Mouse (Mus musculus): ENCODE measurements around the gene Tmem119. TPM values are rescaled to one million over a fixed set of nuclear protein-coding genes. Genes with fewer than 3 reads are reported as not detected.

Gene Tmem119
- total and polyA plus RNA-seq, 3 experiments: 0.13 TPM; not detected in 2

- Histone ChIP-seq H3K4me1 (ENCODE audit: control insufficient read depth in 1 of 2, insufficient read depth in 2 of 2, low read length in 2 of 2) (0 out of 4 replicates have a peak, but pooled peaks cover 0 to 2% of the 10 kb centered on the region in 2 experiments), H3K9me3 (replicated peaks; ENCODE audit: insufficient read depth, low read length) (no peaks in the 10 kb centered on the region), H3K36me3 (ENCODE audit: control insufficient read depth in 1 of 2, insufficient read depth in 2 of 2, low read length in 2 of 2) (peaks cover 0 to 1% of the 10 kb centered on the region in 2 experiments; a peak in 1 of 4 replicates), H3K79me2 (ENCODE audit: control insufficient read depth, insufficient read depth, low read length, poor library complexity) (no peaks in the 10 kb centered on the region), H3K27me3 (ENCODE audit: control insufficient read depth in 1 of 2, insufficient read depth in 2 of 2, low read length in 2 of 2) (no peaks in the 10 kb centered on the region), H3K27ac (ENCODE audit: control insufficient read depth, low read depth, low read length) (no peak overlapping the region), H3K4me3 (ENCODE audit: control insufficient read depth in 1 of 2, insufficient read depth in 1 of 2, low read depth in 2 of 2, low read length in 2 of 2) (no peak overlapping the region), H3K9ac (ENCODE audit: control insufficient read depth, low read depth, low read length, poor library complexity, severe bottlenecking) (no peak overlapping the region)
- TF ChIP-seq RAD21 (IDR thresholded peaks at IDR 0.05; ENCODE audit: low read depth, low read length) (peak; percentile 48), TAL1 (IDR thresholded peaks at IDR 0.05; ENCODE audit: low read length) (no peak), ZKSCAN1 (IDR thresholded peaks at IDR 0.05; ENCODE audit: low read depth, low read length) (no peak), CTCF (IDR thresholded peaks at IDR 0.05 in 2 of 3, conservative IDR thresholded peaks at IDR 0.05 in 1 of 3; ENCODE audit: control insufficient read depth in 1 of 3, insufficient read depth in 1 of 3, low read depth in 2 of 3, low read length in 3 of 3, poor library complexity in 1 of 3, severe bottlenecking in 1 of 3) (peak; percentile 63 to 80 (median 64)), SMC3 (IDR thresholded peaks at IDR 0.05; ENCODE audit: low read depth, low read length) (peak; percentile 53; the same call in 1 of the 2 replicates), EP300 (IDR thresholded peaks at IDR 0.05; ENCODE audit: low read depth in 1 of 2, low read length in 2 of 2) (no peak), ZNF384 (IDR thresholded peaks at IDR 0.05; ENCODE audit: low read depth, low read length) (no peak), MAFK (IDR thresholded peaks at IDR 0.05; ENCODE audit: borderline replicate concordance, low read depth, low read length) (no peak), GABPA (IDR thresholded peaks at IDR 0.05; ENCODE audit: low read depth, low read length) (no peak), USF2 (IDR thresholded peaks at IDR 0.05; ENCODE audit: borderline replicate concordance in 1 of 2, insufficient read depth in 1 of 2, low read depth in 1 of 2, low read length in 2 of 2) (no peak), MAZ (IDR thresholded peaks at IDR 0.05; ENCODE audit: low read depth, low read length) (no peak), USF1 (IDR thresholded peaks at IDR 0.05; ENCODE audit: low read depth, low read length) (no peak), POLR2AphosphoS5 (IDR thresholded peaks at IDR 0.05; ENCODE audit: borderline replicate concordance, low read depth, low read length) (no peak), ELF1 (IDR thresholded peaks at IDR 0.05; ENCODE audit: low read depth, low read length) (no peak), KAT2A (conservative IDR thresholded peaks at IDR 0.05; ENCODE audit: low read depth, low read length) (no peak), NRF1 (IDR thresholded peaks at IDR 0.05; ENCODE audit: insufficient read depth, low read depth, low read length, poor library complexity, severe bottlenecking) (no peak), GATA1 (IDR thresholded peaks at IDR 0.05; ENCODE audit: low read depth, low read length) (no peak), MYB (IDR thresholded peaks at IDR 0.05; ENCODE audit: low read depth, low read length) (no peak), POLR2A (IDR thresholded peaks at IDR 0.05; ENCODE audit: control insufficient read depth in 1 of 2, insufficient read depth in 1 of 2, low read depth in 1 of 2, low read length in 2 of 2, poor library complexity in 1 of 2) (no peak), ZMIZ1 (IDR thresholded peaks at IDR 0.05; ENCODE audit: low read depth, low read length) (no peak)
- DNase-seq (ENCODE audit: low read depth, low spot score): peak; percentile 55
Measured at GRCm38 (mm10) chr5:113844721-113845120, 44.4 kb upstream of the Tmem119 start.

- no peaks in the 10 kb centered on the region for H3K27me3 ChIP-seq (ENCODE audit: control insufficient read depth in 1 of 2, insufficient read depth in 2 of 2, low read length in 2 of 2)
- no peaks in the 10 kb centered on the region for H3K79me2 ChIP-seq (ENCODE audit: control insufficient read depth, insufficient read depth, low read length, poor library complexity)
- H3K36me3 ChIP-seq (ENCODE audit: control insufficient read depth in 1 of 2, insufficient read depth in 2 of 2, low read length in 2 of 2): peaks cover 0 to under 1% of the 10 kb centered on the region in 2 experiments; a peak in 1 of 4 replicates
- H3K4me3 ChIP-seq (ENCODE audit: control insufficient read depth in 1 of 2, insufficient read depth in 1 of 2, low read depth in 2 of 2, low read length in 2 of 2): no peak overlapping the region
- H3K27ac ChIP-seq (ENCODE audit: control insufficient read depth, low read depth, low read length): no peak overlapping the region
- H3K4me1 ChIP-seq (ENCODE audit: control insufficient read depth in 1 of 2, insufficient read depth in 2 of 2, low read length in 2 of 2): 0 out of 4 replicates have a peak, but pooled peaks cover 0 to 2% of the 10 kb centered on the region in 2 experiments
- no peaks in the 10 kb centered on the region for H3K9me3 ChIP-seq (replicated peaks; ENCODE audit: insufficient read depth, low read length)
- no peak for TF ChIP-seq RCOR1 (IDR thresholded peaks at IDR 0.05; ENCODE audit: low read depth, low read length)
- TF ChIP-seq UBTF (IDR thresholded peaks at IDR 0.05; ENCODE audit: borderline replicate concordance, insufficient read depth, low read depth, low read length): no peak
- no peak for TF ChIP-seq MAZ (IDR thresholded peaks at IDR 0.05; ENCODE audit: low read depth, low read length)
- no peak for TF ChIP-seq JUND (IDR thresholded peaks at IDR 0.05; ENCODE audit: low read depth, low read length)
- no peak for DNase-seq (ENCODE audit: low read depth, low spot score)
- H3K9ac ChIP-seq (ENCODE audit: control insufficient read depth, low read depth, low read length, poor library complexity, severe bottlenecking): no peak overlapping the region
Measured at GRCm38 (mm10) chr5:113844106-113844505, 43.8 kb upstream of the Tmem119 start.

Data from MEL (cell line).